Mouse (Mus musculus) limb, embryonic 12.5 days (tissue): Measurements from ENCODE around the gene Rnf212b. TPM values are rescaled to one million over a fixed set of nuclear protein-coding genes. Genes with fewer than 3 reads are reported as not detected.

Source experiments
- ATAC-seq: fragments of 200-750 bp; cut with Nextera tagmentation; 2 replicates; pipeline ENCODE4 v1.8.0; 2017; ENCODE audit warnings: low read depth, moderate TSS enrichment; ENCODE audit not compliant: insufficient number of reproducible peaks, insufficient read depth, low FRiP score, low TSS enrichment
- H3K27ac ChIP-seq: fragments of 300-500 bp; sonication (generic); 2 replicates; pipeline ENCODE4 v1.5.1; 2016; ENCODE audit warnings: mild to moderate bottlenecking, moderate library complexity
- H3K27me3 ChIP-seq: fragments of 300-500 bp; sonication (generic); 2 replicates; pipeline ENCODE4 v1.6.1; 2016; ENCODE audit warnings: mild to moderate bottlenecking, moderate library complexity
- H3K36me3 ChIP-seq: fragments of 300-500 bp; sonication (generic); 2 replicates; pipeline ENCODE4 v1.6.1; 2016; ENCODE audit warnings: mild to moderate bottlenecking, moderate library complexity
- H3K4me1 ChIP-seq: fragments of 300-500 bp; sonication (generic); replicated peaks from 2 replicates; pipeline ENCODE4 v1.6.1; 2016
- H3K4me2 ChIP-seq: fragments of 300-500 bp; sonication (generic); 2 replicates; pipeline ENCODE4 v1.6.1; 2016; ENCODE audit warnings: mild to moderate bottlenecking, moderate library complexity
- H3K4me3 ChIP-seq: fragments of 300-500 bp; sonication (generic); replicated peaks from 2 replicates; pipeline ENCODE4 v1.5.1; 2016; ENCODE audit warnings: mild to moderate bottlenecking
- H3K9ac ChIP-seq: fragments of 300-500 bp; sonication (generic); replicated peaks from 2 replicates; pipeline ENCODE4 v1.6.1; 2016; ENCODE audit warnings: mild to moderate bottlenecking, moderate library complexity
- H3K9me3 ChIP-seq: fragments of 300-500 bp; sonication (generic); 2 replicates; pipeline ENCODE4 v1.6.1; 2016; ENCODE audit warnings: mild to moderate bottlenecking, moderate library complexity
- WGBS: fragments of 180-500 bp; shearing (Covaris S2); methylation state at CpG from one replicate; pipeline ENCODE4 v1.1.7; 2016; 5-methylcytosine and 5-hydroxymethylcytosine counted together
- polyA plus RNA-seq: library from polyadenylated mRNA; unstranded; fragments of >200 nt; fragmentation: Nextera tagmentation; extraction: Ambion mirVana; gene quantifications from 2 replicates; pipeline ENCODE4 v1.2.1, GENCODE M21; 2016

The Rnf212b gene
- polyA plus RNA-seq, 1 experiment from 2014 or later = not detected

DNA sequence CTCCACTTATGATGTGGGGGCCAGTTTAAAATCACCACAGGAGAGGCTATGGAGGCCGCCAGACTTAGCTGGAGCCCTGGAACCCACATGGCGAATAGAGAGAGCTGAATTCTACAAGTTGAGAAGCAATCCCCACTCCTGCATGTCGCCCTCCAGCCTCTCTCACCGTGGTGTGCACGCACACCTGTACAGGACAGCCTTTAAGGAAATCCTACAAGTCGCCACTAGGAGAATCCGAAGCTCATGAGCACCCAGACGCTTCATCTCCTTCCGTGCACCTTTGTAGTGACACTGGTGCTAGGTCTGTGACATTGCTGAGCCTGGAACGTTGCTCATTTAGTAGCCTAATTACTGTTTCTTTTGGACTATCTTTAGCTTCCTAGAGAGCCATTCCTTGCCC lies 14.3 kb upstream of the Rnf212b start:
- Histone ChIP-seq H3K36me3 (no peaks in the 10 kb centered on the region), H3K27me3 (peaks cover 4% of the 10 kb centered on the region; the same call in 1 of the 2 replicates), H3K27ac (no peak overlapping the region), H3K9ac (no peak overlapping the region), H3K4me3 (no peak overlapping the region), H3K4me1 (no peaks in the 10 kb centered on the region), H3K4me2 (no peak overlapping the region), H3K9me3 (no peaks in the 10 kb centered on the region)
- no peak for ATAC-seq
- WGBS = 52% methylated on average over 10 of the region's 10 CpGs

GRCm38 (mm10) chr14:54802428-54802827 lies 11.5 kb upstream of the Rnf212b start:
- no peaks in the 10 kb centered on the region for H3K36me3 ChIP-seq
- no peak overlapping the region for H3K9ac ChIP-seq
- H3K4me2 ChIP-seq = no peak overlapping the region
- H3K4me1 ChIP-seq = no peaks in the 10 kb centered on the region
- no peaks in the 10 kb centered on the region for H3K9me3 ChIP-seq
- H3K4me3 ChIP-seq = no peak overlapping the region
- H3K27me3 ChIP-seq = peaks cover 4% of the 10 kb centered on the region; the same call in 1 of the 2 replicates
- ATAC-seq = no peak
- H3K27ac ChIP-seq = no peak overlapping the region
- 64% methylated on average over 4 of the region's 4 CpGs for WGBS

DNA sequence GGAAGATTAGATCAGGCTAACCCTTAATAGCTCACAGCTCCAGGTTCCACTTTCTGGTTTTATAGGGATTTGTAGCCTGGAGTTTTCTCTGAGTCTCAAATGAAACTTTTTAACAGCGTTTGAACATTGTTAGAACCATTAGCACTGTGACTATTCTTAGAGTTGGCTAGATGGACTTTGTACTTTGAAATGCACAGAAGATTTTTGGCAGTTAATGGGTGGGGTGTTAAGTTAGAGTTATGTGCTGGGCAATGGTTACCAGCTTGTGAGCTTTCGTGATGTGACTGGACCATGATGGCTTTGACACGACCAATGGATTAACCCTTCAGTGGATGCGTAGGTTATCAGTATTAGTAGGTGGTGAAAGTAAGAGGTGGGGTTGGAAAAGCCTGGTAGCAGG lies 7.8 kb upstream of the Rnf212b start:
- Histone ChIP-seq H3K27ac (no peak overlapping the region), H3K4me2 (no peak overlapping the region), H3K9me3 (no peaks in the 10 kb centered on the region), H3K27me3 (no peaks in the 10 kb centered on the region), H3K4me3 (no peak overlapping the region), H3K9ac (no peak overlapping the region), H3K36me3 (no peaks in the 10 kb centered on the region), H3K4me1 (no peaks in the 10 kb centered on the region)
- 75% methylated on average over 4 of the region's 4 CpGs for WGBS
- no peak for ATAC-seq

DNA sequence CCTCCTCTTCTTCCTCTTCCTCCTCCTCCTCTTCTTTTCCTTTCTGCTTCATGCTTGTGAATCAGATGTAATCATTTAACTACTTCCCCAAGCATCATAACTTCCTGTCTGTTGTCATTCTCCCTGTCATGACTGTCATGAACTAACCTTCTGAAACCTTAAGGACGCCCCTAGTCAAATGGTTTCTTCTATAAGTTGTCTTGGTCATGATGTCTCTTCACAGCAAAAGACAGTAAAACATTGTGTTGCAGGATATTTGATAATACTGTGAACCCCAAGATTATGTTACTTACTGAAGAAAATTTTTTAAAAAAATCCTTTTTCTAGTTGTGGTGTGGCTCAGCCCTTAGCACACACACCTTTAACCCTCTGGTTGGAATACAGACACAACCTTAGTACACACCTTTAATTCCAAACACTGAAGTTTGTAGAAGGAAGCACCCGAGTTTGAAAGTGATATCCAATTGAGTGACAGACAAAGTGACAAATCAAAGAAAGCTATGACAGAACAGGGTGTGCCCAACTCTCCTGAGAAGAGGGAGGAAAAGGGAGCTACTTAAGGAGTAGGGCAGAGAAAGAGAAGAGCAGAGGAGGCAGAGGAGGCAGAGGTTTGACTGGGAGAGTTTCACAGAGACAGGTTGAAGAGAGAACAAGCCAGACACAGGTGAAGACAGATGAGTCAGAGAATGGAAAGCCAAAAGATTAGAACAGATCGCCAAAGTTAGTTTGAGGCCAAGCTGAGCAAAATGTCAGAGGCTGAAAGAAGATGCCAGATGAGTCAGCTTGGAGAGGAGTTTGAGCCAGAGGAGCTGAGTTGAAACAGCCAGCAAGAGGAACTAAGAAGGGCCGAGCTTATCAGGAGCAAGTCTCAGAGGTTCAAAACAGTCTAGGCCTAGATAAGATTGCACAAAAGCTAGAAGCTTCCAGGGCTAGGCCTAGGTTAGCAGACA lies 4.9 kb upstream of the Rnf212b start:
- Histone ChIP-seq H3K4me3 (no peak overlapping the region), H3K4me1 (no peaks in the 10 kb centered on the region), H3K27ac (no peak overlapping the region), H3K27me3 (0 out of 2 replicates have a peak, but pooled peaks cover 2% of the 10 kb centered on the region), H3K9me3 (no peaks in the 10 kb centered on the region), H3K36me3 (no peaks in the 10 kb centered on the region), H3K4me2 (no peak overlapping the region), H3K9ac (no peak overlapping the region)
- no peak for ATAC-seq
- 68% methylated on average over 4 of the region's 4 CpGs for WGBS

DNA sequence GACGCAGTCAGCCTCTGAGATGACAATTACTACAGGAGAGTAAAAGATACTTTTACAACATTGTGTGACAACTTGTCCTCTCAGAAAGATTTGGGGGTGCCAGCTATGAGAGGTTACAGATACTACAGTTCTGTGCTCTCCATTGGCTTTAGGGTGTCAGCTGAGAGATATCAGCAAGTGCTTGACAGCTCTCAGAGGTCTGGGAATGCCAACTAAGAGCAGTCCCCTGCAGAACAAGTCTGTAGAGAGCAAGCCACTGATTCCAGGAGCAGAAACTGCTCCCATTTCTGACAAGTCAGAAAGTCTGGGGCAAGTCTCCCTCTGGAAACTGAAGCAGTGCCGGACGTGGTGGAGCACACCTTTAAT lies 4.3 kb upstream of the Rnf212b start:
- Histone ChIP-seq H3K4me1 (no peaks in the 10 kb centered on the region), H3K27ac (no peak overlapping the region), H3K9ac (no peak overlapping the region), H3K36me3 (no peaks in the 10 kb centered on the region), H3K4me2 (no peak overlapping the region), H3K9me3 (no peaks in the 10 kb centered on the region), H3K27me3 (0 out of 2 replicates have a peak, but pooled peaks cover 3% of the 10 kb centered on the region), H3K4me3 (no peak overlapping the region)
- WGBS = 90% methylated on average over 3 of the region's 3 CpGs
- no peak for ATAC-seq

DNA sequence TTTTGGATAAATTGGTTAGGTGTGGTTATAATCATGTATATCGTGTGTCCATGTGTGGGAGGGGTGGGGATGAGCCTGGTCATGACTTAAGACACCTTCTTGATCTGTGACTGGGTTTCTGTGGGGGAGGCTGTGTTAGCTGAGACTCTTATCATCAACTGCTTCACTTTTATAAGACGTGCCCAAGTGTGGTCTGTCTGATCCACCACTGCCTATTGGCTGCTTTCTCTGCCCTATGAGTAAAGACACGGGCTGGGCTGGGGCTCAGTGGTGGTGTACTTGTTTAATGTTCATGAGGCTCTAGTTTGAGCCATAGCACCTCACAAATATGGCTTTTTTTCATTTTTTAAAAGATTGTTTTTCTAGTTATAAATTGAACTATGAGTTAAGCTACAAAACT lies 1.8 kb downstream of the Rnf212b start:
- Histone ChIP-seq H3K4me3 (no peak overlapping the region), H3K9ac (no peak overlapping the region), H3K27me3 (0 out of 2 replicates have a peak, but pooled peaks cover 3% of the 10 kb centered on the region), H3K36me3 (no peaks in the 10 kb centered on the region), H3K9me3 (no peaks in the 10 kb centered on the region), H3K4me2 (no peak overlapping the region), H3K27ac (no peak overlapping the region), H3K4me1 (no peaks in the 10 kb centered on the region)
- no peak for ATAC-seq
- WGBS = 61% methylated on average over 3 of the region's 3 CpGs

GRCm38 (mm10) chr14:54817791-54818190 lies 3.9 kb downstream of the Rnf212b start:
- Histone ChIP-seq H3K9ac (no peak overlapping the region), H3K27me3 (0 out of 2 replicates have a peak, but pooled peaks cover 3% of the 10 kb centered on the region), H3K9me3 (no peaks in the 10 kb centered on the region), H3K36me3 (no peaks in the 10 kb centered on the region), H3K4me1 (no peaks in the 10 kb centered on the region), H3K27ac (no peak overlapping the region), H3K4me2 (no peak overlapping the region), H3K4me3 (no peak overlapping the region)
- 57% methylated on average over 2 of the region's 2 CpGs for WGBS
- no peak for ATAC-seq

- WGBS = 85% methylated on average over 2 of the region's 2 CpGs
- no peak overlapping the region for H3K9ac ChIP-seq
- no peaks in the 10 kb centered on the region for H3K4me1 ChIP-seq
- H3K36me3 ChIP-seq = no peaks in the 10 kb centered on the region
- H3K27ac ChIP-seq = no peak overlapping the region
- no peak overlapping the region for H3K4me2 ChIP-seq
- H3K27me3 ChIP-seq = no peaks in the 10 kb centered on the region
- ATAC-seq = no peak
- H3K4me3 ChIP-seq = no peak overlapping the region
- no peaks in the 10 kb centered on the region for H3K9me3 ChIP-seq
Observed at GRCm38 (mm10) chr14:54822301-54822700, 8.4 kb downstream of the Rnf212b start.

DNA sequence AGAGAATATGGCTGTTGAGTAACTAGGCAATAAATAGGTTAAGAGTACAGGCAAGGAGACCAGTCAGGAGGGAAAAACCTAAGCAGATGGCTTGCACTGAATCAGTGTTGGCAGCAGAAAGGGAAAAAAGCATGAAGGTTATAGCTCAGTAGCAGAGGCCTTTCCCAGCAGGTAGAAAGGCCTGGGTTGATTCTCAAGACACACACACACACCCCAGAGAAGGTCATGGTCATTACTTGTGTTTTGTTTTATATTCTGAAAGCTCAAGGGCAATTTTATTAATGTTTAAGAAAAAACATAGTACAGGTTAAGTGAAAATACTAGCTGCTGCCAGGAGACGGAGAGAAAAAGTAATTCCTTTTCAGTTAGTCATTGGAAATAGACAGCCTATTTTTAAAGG lies 9.8 kb downstream of the Rnf212b start:
- no peak for ATAC-seq
- Histone ChIP-seq H3K4me1 (no peaks in the 10 kb centered on the region), H3K4me2 (no peak overlapping the region), H3K4me3 (no peak overlapping the region), H3K9me3 (no peaks in the 10 kb centered on the region), H3K36me3 (no peaks in the 10 kb centered on the region), H3K9ac (no peak overlapping the region), H3K27me3 (no peaks in the 10 kb centered on the region), H3K27ac (no peak overlapping the region)
- 85% methylated on average over 1 of the region's 1 CpGs for WGBS

DNA sequence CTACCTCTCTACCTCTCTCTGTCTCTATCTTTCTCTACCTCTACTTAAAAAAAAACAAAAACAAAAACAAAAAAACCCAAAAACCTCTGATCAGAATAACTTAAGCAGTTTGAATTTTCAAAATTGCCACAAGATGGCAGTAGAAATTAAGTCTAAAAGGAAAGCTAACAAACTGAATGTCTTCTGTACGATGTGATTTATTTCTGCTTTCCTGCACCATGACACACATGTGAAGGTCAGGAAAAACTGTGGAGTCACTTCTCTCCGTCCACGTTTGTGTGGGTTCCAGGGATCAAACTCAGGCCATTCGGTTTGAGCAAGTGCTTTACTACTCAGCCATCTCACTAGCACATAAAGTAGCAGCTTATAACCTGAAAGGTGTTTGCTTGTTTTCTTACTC lies 29.5 kb downstream of the Rnf212b start:
- no peak for ATAC-seq

DNA sequence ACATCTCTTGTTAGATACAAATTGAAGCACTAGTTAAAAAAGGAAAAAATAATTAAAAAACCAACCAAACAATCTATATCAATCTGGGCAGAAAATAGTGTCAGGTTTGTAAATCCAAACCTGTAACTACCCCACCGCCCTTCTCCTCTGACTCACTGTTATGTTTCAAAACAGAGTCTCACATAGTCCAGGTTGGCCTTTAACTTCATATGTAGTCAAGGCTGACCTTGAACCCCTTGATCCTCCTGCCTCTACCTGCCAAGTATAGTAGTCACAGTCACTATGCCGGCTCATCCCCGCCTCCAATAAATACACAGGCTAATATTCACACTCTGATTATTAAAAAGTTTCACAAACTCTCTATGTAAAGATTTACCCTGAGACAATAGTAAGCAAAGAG lies 41.8 kb downstream of the Rnf212b start:
- Histone ChIP-seq H3K4me3 (no peak overlapping the region), H3K9ac (no peak overlapping the region), H3K36me3 (peaks cover 41% of the 10 kb centered on the region), H3K9me3 (no peaks in the 10 kb centered on the region), H3K27ac (no peak overlapping the region), H3K4me2 (no peak overlapping the region), H3K4me1 (no peaks in the 10 kb centered on the region), H3K27me3 (no peaks in the 10 kb centered on the region)
- no peak for ATAC-seq
- WGBS = 97% methylated on average over 3 of the region's 3 CpGs

More for the DNA sequence above, 29.5 kb downstream of the Rnf212b start:
- H3K27me3 ChIP-seq = no peaks in the 10 kb centered on the region
- H3K9ac ChIP-seq = no peak overlapping the region
- H3K4me1 ChIP-seq = no peaks in the 10 kb centered on the region
- H3K4me2 ChIP-seq = 0 out of 2 replicates have a peak overlapping the region, but pooled peaks have one; percentile 17
- no peaks in the 10 kb centered on the region for H3K36me3 ChIP-seq
- H3K27ac ChIP-seq = no peak overlapping the region
- H3K9me3 ChIP-seq = no peaks in the 10 kb centered on the region
- no peak overlapping the region for H3K4me3 ChIP-seq
- 1% methylated on average over 4 of the region's 4 CpGs for WGBS

- Histone ChIP-seq H3K4me1 (no peaks in the 10 kb centered on the region), H3K9me3 (no peaks in the 10 kb centered on the region), H3K9ac (no peak overlapping the region), H3K4me3 (no peak overlapping the region), H3K36me3 (peaks cover 41% of the 10 kb centered on the region), H3K27me3 (no peaks in the 10 kb centered on the region), H3K4me2 (no peak overlapping the region), H3K27ac (no peak overlapping the region)
- WGBS = 86% methylated on average over 7 of the region's 7 CpGs
- no peak for ATAC-seq
Observed at GRCm38 (mm10) chr14:54856703-54857102, 42.8 kb downstream of the Rnf212b start.
